Mouse (Mus musculus): ENCODE measurements around the gene Dctn3. TPM values are rescaled to one million over a fixed set of nuclear protein-coding genes. Genes with fewer than 3 reads are reported as not detected.
A peak's percentile ranks its signal among the peaks of the same experiment; 100 is the strongest.

Dctn3 gene
- total and polyA plus RNA-seq, 3 experiments: 57.7 to 64.6 TPM; not detected in 1

- no peak for TF ChIP-seq SMC3 (IDR thresholded peaks at IDR 0.05; ENCODE audit: low read depth, low read length)
- TF ChIP-seq ZKSCAN1 (IDR thresholded peaks at IDR 0.05; ENCODE audit: low read depth, low read length): no peak
- TF ChIP-seq ZC3H11A (IDR thresholded peaks at IDR 0.05; ENCODE audit: low read depth, low read length): no peak
- TF ChIP-seq RCOR1 (IDR thresholded peaks at IDR 0.05; ENCODE audit: low read depth, low read length): no peak
- no peak for TF ChIP-seq GATA1 (IDR thresholded peaks at IDR 0.05; ENCODE audit: low read depth, low read length)
- no peak for TF ChIP-seq MAFK (IDR thresholded peaks at IDR 0.05; ENCODE audit: borderline replicate concordance, low read depth, low read length)
- TF ChIP-seq RAD21 (IDR thresholded peaks at IDR 0.05; ENCODE audit: low read depth, low read length): no peak
- no peak for TF ChIP-seq TBP (IDR thresholded peaks at IDR 0.05; ENCODE audit: low read depth, low read length)
- no peak for TF ChIP-seq CHD2 (IDR thresholded peaks at IDR 0.05; ENCODE audit: low read length)
- no peak for TF ChIP-seq JUND (IDR thresholded peaks at IDR 0.05; ENCODE audit: low read depth, low read length)
- no peak for TF ChIP-seq MYC (IDR thresholded peaks at IDR 0.05; ENCODE audit: low read depth, low read length)
- no peak for TF ChIP-seq MAZ (IDR thresholded peaks at IDR 0.05; ENCODE audit: low read depth, low read length)
- TF ChIP-seq MAX (IDR thresholded peaks at IDR 0.05; ENCODE audit: low read length): no peak
- no peak for TF ChIP-seq MYB (IDR thresholded peaks at IDR 0.05; ENCODE audit: low read depth, low read length)
- no peak for TF ChIP-seq USF1 (IDR thresholded peaks at IDR 0.05; ENCODE audit: low read depth, low read length)
- TF ChIP-seq ETS1 (IDR thresholded peaks at IDR 0.05; ENCODE audit: low read depth, low read length): no peak
- TF ChIP-seq GABPA (IDR thresholded peaks at IDR 0.05; ENCODE audit: low read depth, low read length): no peak
- TF ChIP-seq MEF2A (IDR thresholded peaks at IDR 0.05; ENCODE audit: extremely low read depth, insufficient replicate concordance, low read depth, low read length, poor library complexity, severe bottlenecking): no peak
- TF ChIP-seq ELF1 (IDR thresholded peaks at IDR 0.05; ENCODE audit: low read depth, low read length): no peak
- Histone ChIP-seq H3K9me3 (replicated peaks; ENCODE audit: insufficient read depth, low read length) (no peaks in the 10 kb centered on the region), H3K27ac (ENCODE audit: control insufficient read depth, low read depth, low read length) (no peak overlapping the region; the same call in 1 of the 2 replicates), H3K79me2 (ENCODE audit: control insufficient read depth, insufficient read depth, low read length, poor library complexity) (no peaks in the 10 kb centered on the region; the same call in 1 of the 2 replicates), H3K4me1 (ENCODE audit: control insufficient read depth in 1 of 2, insufficient read depth in 2 of 2, low read length in 2 of 2) (peaks cover 6 to 16% of the 10 kb centered on the region in 2 experiments), H3K27me3 (ENCODE audit: control insufficient read depth in 1 of 2, insufficient read depth in 2 of 2, low read length in 2 of 2) (no peaks in the 10 kb centered on the region), H3K4me3 (ENCODE audit: control insufficient read depth in 1 of 2, insufficient read depth in 1 of 2, low read depth in 2 of 2, low read length in 2 of 2) (no peak overlapping the region), H3K36me3 (ENCODE audit: control insufficient read depth in 1 of 2, insufficient read depth in 2 of 2, low read length in 2 of 2) (peaks cover 0 to 13% of the 10 kb centered on the region in 2 experiments; a peak in 2 of 4 replicates), H3K9ac (ENCODE audit: control insufficient read depth, low read depth, low read length, poor library complexity, severe bottlenecking) (peak overlapping the region; percentile 64; the same call in 1 of the 2 replicates)
- no peak for DNase-seq (ENCODE audit: low read depth, low spot score)
These were observed 38.7 kb upstream of the Dctn3 start for GRCm38 (mm10) chr4:41761680-41762079.

- Histone ChIP-seq H3K4me1 (ENCODE audit: control insufficient read depth in 1 of 2, insufficient read depth in 2 of 2, low read length in 2 of 2) (peaks cover 6 to 19% of the 10 kb centered on the region in 2 experiments), H3K4me3 (ENCODE audit: control insufficient read depth in 1 of 2, insufficient read depth in 1 of 2, low read depth in 2 of 2, low read length in 2 of 2) (peak overlapping the region; percentile 54 to 87), H3K27ac (ENCODE audit: control insufficient read depth, low read depth, low read length) (peak overlapping the region; percentile 44), H3K9ac (ENCODE audit: control insufficient read depth, low read depth, low read length, poor library complexity, severe bottlenecking) (peak overlapping the region; percentile 64), H3K79me2 (ENCODE audit: control insufficient read depth, insufficient read depth, low read length, poor library complexity) (no peaks in the 10 kb centered on the region; the same call in 1 of the 2 replicates), H3K27me3 (ENCODE audit: control insufficient read depth in 1 of 2, insufficient read depth in 2 of 2, low read length in 2 of 2) (no peaks in the 10 kb centered on the region), H3K36me3 (ENCODE audit: control insufficient read depth in 1 of 2, insufficient read depth in 2 of 2, low read length in 2 of 2) (peaks cover 0 to 13% of the 10 kb centered on the region in 2 experiments; a peak in 2 of 4 replicates), H3K9me3 (replicated peaks; ENCODE audit: insufficient read depth, low read length) (no peaks in the 10 kb centered on the region)
- peak; percentile 44 for DNase-seq (ENCODE audit: low read depth, low spot score)
- TF ChIP-seq EP300 (IDR thresholded peaks at IDR 0.05; ENCODE audit: low read depth in 1 of 2, low read length in 2 of 2) (no peak), JUND (IDR thresholded peaks at IDR 0.05; ENCODE audit: low read depth, low read length) (no peak), ZNF384 (IDR thresholded peaks at IDR 0.05; ENCODE audit: low read depth, low read length) (no peak), MXI1 (IDR thresholded peaks at IDR 0.05; ENCODE audit: low read depth, low read length) (0 out of 2 replicates have a peak, but pooled peaks have one; percentile 10), TCF12 (IDR thresholded peaks at IDR 0.05; ENCODE audit: low read depth, low read length) (no peak), KAT2A (conservative IDR thresholded peaks at IDR 0.05; ENCODE audit: low read depth, low read length) (no peak), ZKSCAN1 (IDR thresholded peaks at IDR 0.05; ENCODE audit: low read depth, low read length) (no peak), ZMIZ1 (IDR thresholded peaks at IDR 0.05; ENCODE audit: low read depth, low read length) (no peak)
These were observed 37.9 kb upstream of the Dctn3 start for GRCm38 (mm10) chr4:41760911-41761310.
